In the genomic region with DNA sequence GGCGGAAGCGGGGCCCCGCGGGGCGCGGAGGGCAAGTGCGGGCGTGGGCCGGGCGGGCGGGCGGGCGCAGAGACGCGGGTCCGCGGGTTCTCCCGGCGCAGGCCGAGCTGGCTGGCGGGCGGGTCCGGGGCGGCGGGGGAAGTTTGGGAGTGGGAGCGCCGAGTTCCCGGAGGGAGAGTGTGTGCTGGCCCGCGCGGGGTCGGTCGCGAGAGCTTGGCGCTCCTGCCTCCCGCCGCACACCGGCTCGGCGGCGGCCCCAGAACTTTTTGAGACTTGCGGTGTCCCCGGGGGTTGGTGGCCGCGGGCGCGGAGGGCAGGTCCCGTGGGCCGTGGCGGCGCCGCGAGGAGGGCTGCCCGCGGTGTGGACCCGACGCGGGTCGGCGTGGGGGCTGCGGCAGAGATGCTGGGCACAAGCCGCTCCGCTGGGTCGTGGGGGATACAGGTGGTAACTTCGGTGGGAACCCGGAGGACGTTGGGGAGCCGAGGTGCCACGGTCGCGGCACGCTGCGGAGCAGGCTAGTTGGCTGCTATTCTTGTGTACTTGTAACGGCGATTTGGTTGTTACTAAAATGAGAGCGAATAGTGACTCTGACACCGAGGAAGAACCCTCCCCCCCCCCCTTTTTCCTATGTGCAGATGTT, we compare ENCODE assay signal across 8 mouse cellular contexts. TPM values are rescaled to one million over a fixed set of nuclear protein-coding genes. Genes with fewer than 3 reads are reported as not detected.
DNase-seq lines count a peak whose midpoint lies in the region; ATAC-seq and TF ChIP-seq lines count a peak whose summit lies in the region.

No protein-coding gene starts in this region.

- peak overlapping the region; percentile 33 for H3K4me3 ChIP-seq in cortical plate, adult 2 months (ENCODE audit: insufficient read depth, low read length)
- peak overlapping the region; percentile 94 for H3K4me3 ChIP-seq in heart, embryonic 13.5 days

- under 1% methylated on average over 51 of the region's 77 CpGs for WGBS in heart, embryonic 13.5 days

- peak; percentile 14 for ATAC-seq in Patski
- ATAC-seq in heart, embryonic 13.5 days (ENCODE audit: extremely low read depth, insufficient number of reproducible peaks, low FRiP score, low TSS enrichment), result peak; percentile 6

- TF ChIP-seq POLR2A in cortical plate, adult 2 months (IDR thresholded peaks at IDR 0.05; ENCODE audit: extremely low read depth, insufficient read depth, low read length), result no peak

- H3K27ac ChIP-seq in cortical plate, adult 2 months (ENCODE audit: insufficient read depth, low read length), result peak overlapping the region; percentile 60; the same call in 1 of the 2 replicates
- peak overlapping the region; percentile 96 for H3K27ac ChIP-seq in heart, embryonic 13.5 days (replicated peaks)

- peaks cover 7% of the 10 kb centered on the region; the same call in 1 of the 2 replicates for H3K4me1 ChIP-seq in cortical plate, adult 2 months (ENCODE audit: control insufficient read depth, insufficient read depth, low read length)
- H3K4me1 ChIP-seq in heart, embryonic 13.5 days, result peaks cover 42% of the 10 kb centered on the region

- H3K9ac ChIP-seq in heart, embryonic 13.5 days, result peak overlapping the region; percentile 96

- DNase-seq in A20 (ENCODE audit: low read depth, low spot score) (peak; percentile 69), Patski (ENCODE audit: low read depth, low spot score) (no peak)
- DNase-seq in kidney, postnatal 25 days, result peak; percentile 19 to 55
- DNase-seq in lung, postnatal 25 days (ENCODE audit: low spot score), result peak; percentile 13
- peak; percentile 54 for DNase-seq in right cerebral cortex, postnatal 25 days
- peak; percentile 38 for DNase-seq in urinary bladder, postnatal 25 days (ENCODE audit: low spot score)

- peak overlapping the region; percentile 86 for H3K4me2 ChIP-seq in heart, embryonic 13.5 days

- H3K36me3 ChIP-seq in heart, embryonic 13.5 days, result no peaks in the 10 kb centered on the region

- CTCF ChIA-PET in Patski (lab: Charles Lee), result no interaction called here

- POLR2A ChIA-PET in Patski (lab: Charles Lee), result interaction anchor here (1.1 to 1.4 kb wide), 2 partner anchors 91 to 421 kb away, joined by 5 read pairs; no protein-coding TSS in a partner anchor

- in situ Hi-C loops in Patski (cut with MboI; ENCODE audit: low pct_unique_long_range_greater_than_20kb), result no loop called here

- TF ChIP-seq CTCF in Patski (IDR thresholded peaks at IDR 0.05), result no peak
- no peak for TF ChIP-seq CTCF in cortical plate, adult 2 months (IDR thresholded peaks at IDR 0.05; ENCODE audit: extremely low read depth, insufficient read depth, low read length)

- H3K27me3 ChIP-seq in Patski, result no peaks in the 10 kb centered on the region
- no peaks in the 10 kb centered on the region for H3K27me3 ChIP-seq in heart, embryonic 13.5 days (replicated peaks)

- no peaks in the 10 kb centered on the region for H3K9me3 ChIP-seq in heart, embryonic 13.5 days

RNA-seq across cellular contexts. Expression of a gene that starts 1.7 kb away (rescaled TPM):
- 91.1 TPM for polyA plus RNA-seq in Patski (2021)
- polyA plus RNA-seq in cortical plate, adult 2 months (2012; rRNA removed), result 104 and 107 TPM in 2 replicates
- 86.4 and 93.9 TPM in 2 replicates for polyA plus RNA-seq in heart, embryonic 13.5 days (2015; fragmentation: Nextera tagmentation; extraction: Ambion mirVana)
